Mouse (Mus musculus) testis, adult 2 months (tissue): ENCODE results near the gene Cyb5r4.

Experiments used
- CTCF ChIP-seq: fragments of 200-500 bp; IDR thresholded peaks from 2 replicates; pipeline ENCODE4 v1.5.1; 2012; ENCODE audit warnings: low read depth, mild to moderate bottlenecking, inconsistent platforms, low read length, moderate library complexity; ENCODE audit not compliant: control insufficient read depth, insufficient read depth, insufficient replicate concordance
- POLR2A ChIP-seq: fragments of 200-500 bp; IDR thresholded peaks from 2 replicates; pipeline ENCODE4 v1.6.1; 2012; ENCODE audit warnings: low read depth, mild to moderate bottlenecking, inconsistent platforms, low read length, moderate library complexity; ENCODE audit not compliant: control insufficient read depth

DNA sequence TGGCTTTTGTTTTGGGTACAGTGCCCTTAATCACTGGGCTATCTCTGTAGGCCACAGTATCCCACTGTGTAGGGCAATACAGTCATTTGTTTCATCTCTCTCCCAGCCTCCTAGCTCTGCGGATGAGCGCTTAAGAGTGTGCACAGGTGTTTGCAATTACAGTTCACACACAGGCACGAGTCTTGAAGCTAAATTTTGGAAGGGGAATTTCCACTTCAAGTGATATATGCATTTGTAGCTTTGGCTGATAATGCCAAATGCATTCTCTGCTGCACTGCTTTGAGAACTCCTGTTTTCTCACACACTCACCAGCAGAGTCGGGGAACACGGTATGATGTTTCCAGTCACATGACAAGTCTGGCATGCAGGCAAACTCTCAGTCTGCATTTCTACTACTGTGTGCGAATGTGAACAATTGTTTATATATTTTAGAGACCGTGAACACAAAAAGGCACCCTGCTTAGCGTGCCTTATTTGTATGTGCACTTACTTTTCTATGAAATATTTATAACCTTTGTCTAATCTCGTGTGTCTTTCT, 100.2 kb downstream of the Cyb5r4 start:
- TF ChIP-seq CTCF (no peak), POLR2A (no peak)
